Mouse (Mus musculus) layer of hippocampus, postnatal 25 days (tissue): Measurements from ENCODE around the gene Gnai2. TPM values are rescaled to one million over a fixed set of nuclear protein-coding genes. Genes with fewer than 3 reads are reported as not detected.
"Not testable (repeated sequence)": the region's sequence is repeated elsewhere in the genome, so short reads cannot be mapped to it uniquely, and the experiment has no call there.

Experiments used
- DNase-seq, 2 experiments: peaks; one replicate each; pipeline ENCODE4 v3.0.0; 2022; ENCODE audit warnings: mixed read lengths in 2 of 2, low spot score in 1 of 2; ENCODE audit errors: extremely low spot score in 1 of 2
- total RNA-seq, 2 experiments: library from RNA; stranded (reverse); gene quantifications; 2 replicates each; pipeline ENCODE4 v1.2.3; 2021

The Gnai2 gene
- total RNA-seq, 2 experiments from 2014 or later = 208 to 223 TPM

- DNase-seq = no peak
These were observed 62.9 kb downstream of the Gnai2 start for GRCm38 (mm10) chr9:107572327-107572662.

GRCm38 (mm10) chr9:107571534-107572326, 63.4 kb downstream of the Gnai2 start:
- DNase-seq = no peak

- no peak for DNase-seq
These were observed 64.3 kb downstream of the Gnai2 start for GRCm38 (mm10) chr9:107570845-107571244.

GRCm38 (mm10) chr9:107570016-107570415, 65.2 kb downstream of the Gnai2 start:
- DNase-seq = no peak

GRCm38 (mm10) chr9:107569270-107569669, 65.9 kb downstream of the Gnai2 start:
- DNase-seq = no peak

- DNase-seq = peak; percentile 59 to 69
These were observed 66.6 kb downstream of the Gnai2 start for GRCm38 (mm10) chr9:107568331-107569261.

GRCm38 (mm10) chr9:107567702-107568319, 67.4 kb downstream of the Gnai2 start, which contains the start of gene Hyal2:
Gene Hyal2 (plus strand): TSS chr9:107567945.
- DNase-seq = no peak

- no peak for DNase-seq
These were observed 68.3 kb downstream of the Gnai2 start for GRCm38 (mm10) chr9:107566855-107567254.

GRCm38 (mm10) chr9:107566041-107566709, 69.0 kb downstream of the Gnai2 start:
- DNase-seq = peak; percentile 61 to 85

GRCm38 (mm10) chr9:107565556-107565955, 69.6 kb downstream of the Gnai2 start:
- DNase-seq = not testable (repeated sequence)

Other genes starting within 250 kb of the Gnai2 start
- gene Cacna2d2, start 235.8 kb downstream of the Gnai2 start, total RNA-seq = 10 to 100 TPM; 16.8 to 21.2 TPM
- gene Tmem115, start 101.4 kb downstream of the Gnai2 start, total RNA-seq = 10 to 100 TPM; 38.1 to 41.0 TPM
- 10 to 100 TPM; 16.4 to 18.5 TPM for gene Cyb561d2, start 93.2 kb downstream of the Gnai2 start, total RNA-seq
- gene Nprl2, start 93.1 kb downstream of the Gnai2 start, total RNA-seq = 10 to 100 TPM; 42.4 to 44.9 TPM
- gene Zmynd10, start 88.1 kb downstream of the Gnai2 start, total RNA-seq = 1 to 10 TPM; 4.7 to 5.2 TPM
- gene Rassf1, start 83.8 kb downstream of the Gnai2 start, total RNA-seq = 10 to 100 TPM; 16.1 to 16.3 TPM
- gene Tusc2, start 72.1 kb downstream of the Gnai2 start, total RNA-seq = 10 to 100 TPM; 71.1 to 76.0 TPM
- gene Hyal2, start 67.4 kb downstream of the Gnai2 start, total RNA-seq = 10 to 100 TPM; 13.2 to 17.8 TPM
- gene Hyal1, start 58.4 kb downstream of the Gnai2 start, total RNA-seq = 1 to 10 TPM; 6.4 to 8.0 TPM
- gene Naa80, start 56.5 kb downstream of the Gnai2 start, total RNA-seq = 10 to 100 TPM; 11.3 to 13.3 TPM
- 1 to 10 TPM; 1.4 to 1.9 TPM for gene Hyal3, start 54.5 kb downstream of the Gnai2 start, total RNA-seq
- 10 to 100 TPM; 11.8 to 16.8 TPM for gene Ifrd2, start 47.7 kb downstream of the Gnai2 start, total RNA-seq
- gene Sema3b, start 26.1 kb downstream of the Gnai2 start, total RNA-seq = 1 to 10 TPM; 2.2 to 2.7 TPM
- gene Slc38a3, start 34.2 kb upstream of the Gnai2 start, total RNA-seq = 10 to 100 TPM; 57.8 to 66.2 TPM
- gene Gnat1, start 44.3 kb upstream of the Gnai2 start, total RNA-seq = not detected
- 1 to 10 TPM; 2.9 to 4.2 TPM for gene Sema3f, start 75.1 kb upstream of the Gnai2 start, total RNA-seq
- 100 to 1,000 TPM; 117 to 159 TPM for gene Rbm5, start 135.6 kb upstream of the Gnai2 start, total RNA-seq
- gene Rbm6, start 237.9 kb upstream of the Gnai2 start, total RNA-seq = 10 to 100 TPM; 52.3 to 59.6 TPM